Mouse (Mus musculus) liver, postnatal 0 days (tissue): Measurements from ENCODE around the gene Ankrd16. TPM values are rescaled to one million over a fixed set of nuclear protein-coding genes. Genes with fewer than 3 reads are reported as not detected.

ENCODE experiments used
- ATAC-seq: fragments of 200-750 bp; cut with Nextera tagmentation; 2 replicates; pipeline ENCODE4 v1.8.0; 2017; ENCODE audit warnings: mild to moderate bottlenecking, moderate library complexity
- DNase-seq: peaks from one replicate; pipeline ENCODE4 v3.0.0-alpha.2; 2016
- H3K27ac ChIP-seq: fragments of 300-500 bp; sonication (generic); 2 replicates; pipeline ENCODE4 v1.5.1; 2014; ENCODE audit warnings: antibody characterized with exemption, moderate library complexity, mild to moderate bottlenecking, low read depth
- H3K27me3 ChIP-seq: fragments of 300-500 bp; sonication (generic); 2 replicates; pipeline ENCODE4 v1.6.1; 2014; ENCODE audit warnings: low read length, control low read depth, mixed read lengths; ENCODE audit not compliant: insufficient read depth
- H3K36me3 ChIP-seq: fragments of 300-500 bp; sonication (generic); replicated peaks from 2 replicates; pipeline ENCODE4 v1.6.1; 2014; ENCODE audit warnings: mild to moderate bottlenecking, control low read depth, low read length, moderate library complexity, mixed read lengths; ENCODE audit not compliant: insufficient read depth
- H3K4me1 ChIP-seq: fragments of 300-500 bp; sonication (generic); 2 replicates; pipeline ENCODE4 v1.6.1; 2014; ENCODE audit warnings: antibody characterized with exemption, mild to moderate bottlenecking, control low read depth; ENCODE audit not compliant: insufficient read depth
- H3K4me2 ChIP-seq: fragments of 300-500 bp; sonication (generic); 2 replicates; pipeline ENCODE4 v1.6.1; 2014; ENCODE audit warnings: low read depth, mild to moderate bottlenecking, low read length, moderate library complexity, mixed read lengths
- H3K4me3 ChIP-seq: fragments of 300-500 bp; sonication (generic); 2 replicates; pipeline ENCODE4 v1.5.1; 2014; ENCODE audit warnings: low read depth, low read length
- H3K9ac ChIP-seq: fragments of 300-500 bp; sonication (generic); replicated peaks from 2 replicates; pipeline ENCODE4 v1.6.1; 2014; ENCODE audit warnings: mild to moderate bottlenecking, moderate library complexity
- H3K9me3 ChIP-seq: fragments of 300-500 bp; sonication (generic); 2 replicates; pipeline ENCODE4 v1.6.1; 2016; ENCODE audit warnings: mild to moderate bottlenecking, control low read depth, low read length, mixed read lengths
- CTCF ChIP-seq: sonication (generic); IDR thresholded peaks from 2 replicates; pipeline ENCODE4 v1.5.1; 2016; ENCODE audit warnings: antibody characterized with exemption, low read depth
- EP300 ChIP-seq: IDR thresholded peaks from 2 replicates; pipeline ENCODE4 v1.6.1; 2016; ENCODE audit warnings: antibody characterized with exemption, low read depth, mild to moderate bottlenecking
- WGBS: fragments of 180-500 bp; shearing (Covaris S2); extraction: QIAGEN DNeasy Blood & Tissue Kit; methylation state at CpG from one replicate; pipeline ENCODE4 v1.1.7; 2014; ENCODE audit not compliant: insufficient replicate concordance; 5-methylcytosine and 5-hydroxymethylcytosine counted together
- polyA plus RNA-seq: library from polyadenylated mRNA; unstranded; fragments of >200 nt; fragmentation: Nextera tagmentation; extraction: Ambion mirVana; gene quantifications from 2 replicates; pipeline ENCODE4 v1.2.1, GENCODE M21; 2015

Gene Ankrd16
- polyA plus RNA-seq, 1 experiment from 2014 or later, result 11.5 TPM

DNA sequence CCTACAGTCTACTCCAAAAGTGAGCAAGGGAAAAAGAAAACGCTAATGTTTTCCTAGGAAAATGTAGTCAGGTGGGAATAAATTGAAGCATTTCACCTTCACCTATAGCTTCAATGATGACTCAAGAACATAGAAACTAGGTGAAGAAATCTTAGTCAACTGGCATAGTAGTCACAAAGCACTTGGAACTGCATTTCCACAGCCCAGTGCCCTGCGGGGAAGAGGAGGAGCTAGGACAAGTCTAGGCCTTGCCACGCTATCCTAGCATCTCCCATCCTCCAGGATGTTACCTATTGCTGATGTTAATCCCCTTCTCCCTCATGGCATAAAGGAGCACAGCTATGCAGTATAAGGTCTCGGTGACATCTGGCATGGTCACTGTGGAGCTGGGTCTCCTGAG, 15.1 kb upstream of the Ankrd16 start:
- H3K9me3 ChIP-seq, result no peaks in the 10 kb centered on the region
- H3K4me3 ChIP-seq, result no peak overlapping the region
- H3K27me3 ChIP-seq, result no peaks in the 10 kb centered on the region
- no peak overlapping the region for H3K9ac ChIP-seq
- H3K4me2 ChIP-seq, result no peak overlapping the region
- ATAC-seq (no peak), DNase-seq (no peak)
- no peak overlapping the region for H3K27ac ChIP-seq
- no peaks in the 10 kb centered on the region for H3K4me1 ChIP-seq
- peaks cover 81% of the 10 kb centered on the region for H3K36me3 ChIP-seq
- no peak for TF ChIP-seq EP300
- 82% methylated on average over 4 of the region's 4 CpGs for WGBS

DNA sequence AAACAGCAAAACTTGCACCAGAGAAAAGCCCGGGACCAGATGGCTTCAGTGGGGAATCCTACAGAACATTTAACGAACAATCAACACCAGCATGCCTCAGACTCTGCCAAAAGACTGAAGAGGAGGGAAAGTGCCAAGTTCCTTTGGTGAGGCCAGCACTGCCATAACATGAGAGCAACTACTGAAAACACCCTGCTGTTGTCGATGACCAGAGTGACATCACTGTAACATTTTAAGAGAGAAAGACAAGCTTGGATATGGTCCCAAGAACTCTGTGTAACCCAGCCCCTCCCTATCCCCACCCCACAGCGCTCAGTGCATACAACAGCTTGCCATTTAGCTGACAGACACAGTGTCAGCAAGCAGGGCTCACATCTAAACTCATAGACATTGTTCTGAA, 12.0 kb upstream of the Ankrd16 start:
- TF ChIP-seq EP300 (no peak), CTCF (no peak)
- Histone ChIP-seq H3K9ac (no peak overlapping the region), H3K4me3 (no peak overlapping the region), H3K4me1 (no peaks in the 10 kb centered on the region), H3K27me3 (no peaks in the 10 kb centered on the region), H3K9me3 (no peaks in the 10 kb centered on the region), H3K27ac (no peak overlapping the region), H3K4me2 (no peak overlapping the region), H3K36me3 (peaks cover 57% of the 10 kb centered on the region)
- 69% methylated on average over 4 of the region's 4 CpGs for WGBS
- no peak for ATAC-seq
- DNase-seq, result no peak

DNA sequence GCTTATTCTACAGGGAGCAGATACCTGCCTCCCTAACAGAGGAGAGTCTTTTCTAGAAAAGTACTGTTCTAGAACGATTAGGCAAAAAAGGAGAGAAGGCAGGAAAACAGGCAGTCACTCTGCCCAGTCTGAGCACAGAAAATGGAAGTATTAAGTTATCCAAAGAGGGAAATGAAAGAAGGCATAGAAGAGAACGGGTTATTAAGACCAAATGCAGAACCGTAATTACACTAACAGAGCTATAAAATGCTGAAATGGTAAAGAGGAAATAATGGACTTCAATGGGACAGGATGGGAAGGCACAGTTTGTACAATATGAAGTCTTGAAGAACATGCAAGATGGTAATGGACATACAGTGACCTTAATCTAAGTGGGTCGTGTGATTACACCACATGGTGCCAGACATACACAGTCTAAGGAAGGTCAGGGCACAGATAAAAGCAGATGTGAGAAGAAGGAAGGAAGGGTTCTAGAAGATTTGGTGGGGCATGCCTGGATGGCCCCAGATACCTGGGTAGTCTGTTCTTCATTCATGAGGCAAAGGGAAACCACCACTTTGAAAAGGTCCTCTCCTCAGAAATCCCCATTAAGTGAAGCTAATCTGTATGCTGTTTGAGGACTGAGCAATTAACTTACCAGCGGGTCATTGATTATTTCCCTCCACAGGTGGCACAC, 11.1 kb upstream of the Ankrd16 start:
- no peak overlapping the region for H3K9ac ChIP-seq
- H3K27ac ChIP-seq, result no peak overlapping the region
- TF ChIP-seq CTCF (no peak), EP300 (no peak)
- H3K4me1 ChIP-seq, result peaks cover 6% of the 10 kb centered on the region
- ATAC-seq (peak; percentile 43), DNase-seq (no peak)
- H3K27me3 ChIP-seq, result no peaks in the 10 kb centered on the region
- 66% methylated on average over 5 of the region's 5 CpGs for WGBS
- H3K36me3 ChIP-seq, result peaks cover 48% of the 10 kb centered on the region
- H3K4me2 ChIP-seq, result no peak overlapping the region
- no peak overlapping the region for H3K4me3 ChIP-seq
- no peaks in the 10 kb centered on the region for H3K9me3 ChIP-seq

DNA sequence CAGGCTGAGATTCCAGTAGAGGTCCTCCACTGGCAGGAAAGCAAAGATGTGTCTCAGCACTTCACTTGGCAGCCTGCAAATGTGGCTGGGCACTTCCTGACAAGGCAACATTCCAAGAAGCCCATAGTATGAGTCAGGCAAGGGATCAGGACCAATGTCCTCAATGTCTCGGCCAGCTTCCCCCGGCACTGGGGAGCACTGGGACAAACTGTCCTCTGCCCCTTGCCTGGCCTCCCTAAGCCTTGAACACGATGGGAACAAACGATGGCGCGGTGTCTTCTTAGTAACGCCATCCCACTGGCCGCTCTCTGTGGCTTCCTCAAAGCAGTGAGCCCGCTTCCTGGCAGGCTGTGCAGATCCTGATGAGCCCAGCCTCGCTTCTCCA, 10.5 kb upstream of the Ankrd16 start:
- Histone ChIP-seq H3K27me3 (no peaks in the 10 kb centered on the region), H3K9ac (no peak overlapping the region), H3K27ac (no peak overlapping the region), H3K36me3 (peaks cover 43% of the 10 kb centered on the region), H3K9me3 (no peaks in the 10 kb centered on the region), H3K4me3 (no peak overlapping the region), H3K4me1 (peaks cover 8% of the 10 kb centered on the region), H3K4me2 (no peak overlapping the region)
- TF ChIP-seq CTCF, result no peak
- no peak for TF ChIP-seq EP300
- DNase-seq (no peak), ATAC-seq (no peak; the same call in 1 of the 2 replicates)
- 80% methylated on average over 10 of the region's 10 CpGs for WGBS

DNA sequence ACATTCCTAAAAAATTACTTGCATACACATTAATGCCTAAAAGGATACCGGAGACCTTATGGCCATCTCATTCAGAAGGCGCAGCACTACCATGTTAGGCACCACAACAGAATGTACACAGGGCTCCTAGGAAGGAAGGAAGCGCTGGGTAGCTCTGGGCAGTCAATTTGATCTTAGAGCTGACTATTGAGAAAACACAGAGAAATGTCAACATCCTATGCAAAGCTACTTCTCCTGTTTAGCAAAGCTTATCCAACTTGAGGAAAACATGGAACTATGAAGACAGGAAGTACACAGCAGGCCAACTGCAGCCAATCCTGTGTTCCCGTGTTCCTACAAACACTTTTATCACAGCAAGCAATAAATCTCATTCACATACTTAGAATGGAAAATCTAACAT, 6.0 kb upstream of the Ankrd16 start:
- peak overlapping the region; percentile 11; the same call in 1 of the 2 replicates for H3K27ac ChIP-seq
- no peak overlapping the region for H3K4me3 ChIP-seq
- WGBS, result 77% methylated on average over 4 of the region's 4 CpGs
- no peaks in the 10 kb centered on the region for H3K27me3 ChIP-seq
- H3K4me1 ChIP-seq, result peaks cover 15% of the 10 kb centered on the region
- DNase-seq, result no peak
- no peak overlapping the region for H3K4me2 ChIP-seq
- peaks cover 12% of the 10 kb centered on the region for H3K36me3 ChIP-seq
- ATAC-seq, result peak; percentile 51
- H3K9ac ChIP-seq, result no peak overlapping the region
- no peaks in the 10 kb centered on the region for H3K9me3 ChIP-seq
- TF ChIP-seq EP300, result no peak
- no peak for TF ChIP-seq CTCF

DNA sequence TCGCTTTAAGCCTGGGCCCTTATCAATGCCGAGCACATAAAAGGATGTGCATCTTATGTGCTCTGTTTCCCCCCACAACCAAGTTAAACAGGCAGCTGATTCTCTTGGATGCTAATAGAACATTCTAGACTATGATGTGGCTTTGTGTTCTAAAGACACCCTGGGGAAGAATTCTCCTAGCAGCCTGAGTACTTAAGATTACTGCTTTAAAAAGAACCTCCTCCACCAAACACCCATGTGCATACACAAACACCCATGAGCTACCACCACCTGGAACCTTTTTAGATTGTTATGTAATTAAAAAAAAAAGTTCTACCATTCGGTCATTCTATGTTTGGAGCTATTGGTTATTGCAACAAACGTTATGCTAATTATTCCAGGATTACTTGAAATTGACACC, 5.3 kb upstream of the Ankrd16 start:
- Histone ChIP-seq H3K4me1 (peaks cover 15% of the 10 kb centered on the region), H3K27me3 (no peaks in the 10 kb centered on the region), H3K4me2 (no peak overlapping the region), H3K4me3 (no peak overlapping the region), H3K9me3 (no peaks in the 10 kb centered on the region), H3K9ac (no peak overlapping the region), H3K27ac (peak overlapping the region; percentile 9; the same call in 1 of the 2 replicates), H3K36me3 (peaks cover 5% of the 10 kb centered on the region)
- no peak for ATAC-seq
- WGBS, result 65% methylated on average over 4 of the region's 4 CpGs
- TF ChIP-seq CTCF, result no peak
- no peak for DNase-seq

DNA sequence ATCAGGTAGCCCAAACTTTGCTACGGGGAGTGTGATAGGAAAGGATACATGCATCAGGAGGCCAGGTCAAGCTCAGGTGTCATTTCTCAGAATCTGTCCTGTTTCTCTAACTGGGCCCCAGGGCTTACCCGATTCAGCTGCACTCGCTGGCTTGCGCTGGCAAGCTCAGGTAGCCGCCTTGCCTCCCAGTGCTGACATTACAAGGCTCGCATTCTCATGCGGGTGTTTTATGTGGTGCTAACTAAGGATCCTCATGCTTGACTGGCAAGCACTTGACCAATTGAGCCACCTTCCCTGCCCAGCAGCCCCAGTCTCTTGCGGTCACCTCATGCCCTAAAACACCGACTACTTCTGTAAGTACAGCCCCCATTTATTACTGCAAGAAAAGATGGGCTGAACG, 3.2 kb upstream of the Ankrd16 start:
- no peak for TF ChIP-seq CTCF
- no peak for TF ChIP-seq EP300
- no peak for ATAC-seq
- no peak overlapping the region for H3K4me3 ChIP-seq
- no peak overlapping the region for H3K27ac ChIP-seq
- 90% methylated on average over 10 of the region's 10 CpGs for WGBS
- no peak overlapping the region for H3K4me2 ChIP-seq
- no peaks in the 10 kb centered on the region for H3K36me3 ChIP-seq
- DNase-seq, result no peak
- H3K27me3 ChIP-seq, result no peaks in the 10 kb centered on the region
- H3K9ac ChIP-seq, result no peak overlapping the region
- H3K9me3 ChIP-seq, result no peaks in the 10 kb centered on the region
- peaks cover 22% of the 10 kb centered on the region for H3K4me1 ChIP-seq
